Mouse (Mus musculus) yolk sac, embryonic 10.5 days (tissue): ENCODE results near the gene Rhbdf1.

Experiments
- DNase-seq: peaks from one replicate; pipeline ENCODE4 v3.0.0-alpha.2; 2017; ENCODE audit warnings: low spot score

The Rhbdf1 gene

DNA sequence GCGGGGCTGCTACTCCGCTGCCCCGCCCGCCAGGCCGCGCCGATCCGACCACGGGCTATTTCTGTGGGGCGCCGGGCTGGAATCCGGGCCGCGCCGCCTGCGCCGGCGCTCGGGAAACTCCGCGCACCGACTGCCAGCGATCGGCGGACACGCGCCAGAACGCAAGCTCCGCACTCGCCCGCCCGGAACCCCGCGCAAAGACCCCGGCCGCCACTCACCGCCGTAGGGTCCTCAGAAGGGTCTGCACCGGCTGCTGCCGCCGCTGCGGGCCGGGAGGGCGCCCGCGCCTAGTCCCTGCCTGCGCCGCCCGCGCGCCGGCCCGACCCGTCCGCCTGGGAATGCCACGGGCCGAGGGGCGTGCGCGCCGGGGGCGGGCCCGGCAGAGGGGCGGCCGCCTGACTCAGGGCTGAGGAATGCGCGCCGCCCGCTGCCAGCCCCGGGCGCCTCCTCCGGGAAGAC, at the start of gene Rhbdf1:
Rhbdf1 (minus strand) TSS at position 350 of the 459 bp plus-strand sequence.
- DNase-seq, result peak; percentile 57

DNA sequence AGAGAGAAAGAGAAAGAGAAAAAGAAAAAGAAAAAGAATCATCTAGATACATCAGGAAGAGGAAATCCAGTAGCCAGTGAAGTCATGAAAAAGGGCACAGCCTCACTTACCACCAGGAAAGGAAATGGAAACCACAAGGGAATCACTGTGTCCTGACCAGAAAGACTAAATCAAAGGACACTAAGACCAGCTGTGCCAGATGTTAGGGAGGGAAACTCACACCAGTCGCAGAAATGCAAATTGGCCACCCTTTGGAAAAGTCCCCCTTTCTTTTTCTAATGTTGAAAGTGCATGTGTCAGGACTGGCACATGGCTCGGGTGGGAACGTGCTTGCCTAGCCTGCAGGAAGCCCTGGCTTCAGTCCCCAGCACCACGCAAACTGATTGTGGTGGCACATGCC, 49.1 kb upstream of the Rhbdf1 start:
- no peak for DNase-seq

GRCm38 (mm10) chr11:32268952-32269351, 46.9 kb upstream of the Rhbdf1 start:
- no peak for DNase-seq

DNA sequence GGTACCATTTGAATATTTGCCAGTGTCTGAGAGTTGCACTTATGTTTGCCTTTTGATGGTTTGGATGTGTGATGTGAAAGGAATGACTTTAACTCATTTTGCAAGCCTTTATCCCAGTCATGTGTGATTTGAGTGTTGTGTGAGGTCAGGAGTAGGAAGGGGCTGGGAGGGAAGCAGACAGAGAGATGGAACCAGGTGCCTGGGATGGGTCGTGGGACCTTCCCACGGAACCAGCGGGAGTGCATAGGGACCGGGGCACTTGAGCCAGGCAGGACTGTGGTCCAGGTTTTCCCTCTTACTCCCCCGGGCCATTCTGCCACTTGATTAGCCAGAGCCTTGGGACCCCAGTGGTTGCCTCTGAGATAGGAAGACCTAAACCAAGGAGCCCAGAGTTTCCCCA, 45.9 kb upstream of the Rhbdf1 start:
- no peak for DNase-seq

- DNase-seq, result peak; percentile 93
These were observed 45.2 kb upstream of the Rhbdf1 start, which contains the start of gene Nprl3 for GRCm38 (mm10) chr11:32267188-32267884. Gene Nprl3, minus strand, starts transcription at chr11:32267707.

GRCm38 (mm10) chr11:32266776-32267175, 44.7 kb upstream of the Rhbdf1 start:
- no peak for DNase-seq

DNA sequence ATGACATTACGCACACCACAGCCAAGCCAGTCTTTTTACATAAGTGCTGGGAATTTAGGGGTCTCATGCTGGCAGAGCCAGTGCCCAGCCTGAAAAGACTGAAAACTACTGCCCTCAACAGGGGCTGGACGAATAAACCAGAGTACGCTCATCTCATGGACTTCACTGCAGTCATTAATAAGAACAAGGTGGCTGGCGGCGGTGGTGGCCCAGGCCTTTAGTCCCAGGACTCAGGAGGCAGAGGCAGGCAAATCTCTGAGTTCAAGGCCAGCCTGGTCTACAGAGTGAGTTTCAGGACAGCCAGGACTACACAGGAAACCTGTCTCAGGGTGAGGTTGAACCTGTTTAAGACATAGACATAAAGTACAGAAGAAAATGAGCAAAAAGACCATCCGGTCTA, 44.1 kb upstream of the Rhbdf1 start:
- no peak for DNase-seq

DNA sequence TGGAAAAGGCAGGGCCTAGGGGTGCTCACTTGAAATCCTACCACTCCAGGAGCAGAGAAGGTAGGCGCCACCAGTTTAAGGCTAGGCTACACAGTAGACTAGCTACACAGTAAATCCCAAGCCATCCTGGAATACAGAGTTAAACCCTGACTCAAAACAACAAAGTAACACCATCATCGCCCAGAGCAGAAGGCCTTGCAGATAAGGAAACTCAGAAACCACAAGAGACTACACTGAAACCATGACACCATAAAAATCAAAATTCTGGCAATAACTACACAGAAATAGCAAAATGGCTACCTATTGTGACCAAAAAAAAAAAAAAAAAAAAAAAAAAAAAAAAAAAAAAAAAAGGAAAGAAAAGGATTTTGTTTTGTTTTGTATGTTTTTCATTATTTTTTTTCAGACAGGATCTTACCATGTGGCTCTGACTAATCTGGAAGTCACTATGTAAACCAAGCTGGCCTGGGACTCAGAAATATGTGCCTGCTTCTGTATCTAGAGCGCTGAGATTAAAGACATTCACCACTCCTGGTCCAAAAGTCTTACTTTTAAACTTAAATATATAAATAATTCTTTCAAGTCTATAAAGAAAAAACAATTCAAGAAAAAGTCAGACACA, 43.1 kb upstream of the Rhbdf1 start:
- no peak for DNase-seq

DNA sequence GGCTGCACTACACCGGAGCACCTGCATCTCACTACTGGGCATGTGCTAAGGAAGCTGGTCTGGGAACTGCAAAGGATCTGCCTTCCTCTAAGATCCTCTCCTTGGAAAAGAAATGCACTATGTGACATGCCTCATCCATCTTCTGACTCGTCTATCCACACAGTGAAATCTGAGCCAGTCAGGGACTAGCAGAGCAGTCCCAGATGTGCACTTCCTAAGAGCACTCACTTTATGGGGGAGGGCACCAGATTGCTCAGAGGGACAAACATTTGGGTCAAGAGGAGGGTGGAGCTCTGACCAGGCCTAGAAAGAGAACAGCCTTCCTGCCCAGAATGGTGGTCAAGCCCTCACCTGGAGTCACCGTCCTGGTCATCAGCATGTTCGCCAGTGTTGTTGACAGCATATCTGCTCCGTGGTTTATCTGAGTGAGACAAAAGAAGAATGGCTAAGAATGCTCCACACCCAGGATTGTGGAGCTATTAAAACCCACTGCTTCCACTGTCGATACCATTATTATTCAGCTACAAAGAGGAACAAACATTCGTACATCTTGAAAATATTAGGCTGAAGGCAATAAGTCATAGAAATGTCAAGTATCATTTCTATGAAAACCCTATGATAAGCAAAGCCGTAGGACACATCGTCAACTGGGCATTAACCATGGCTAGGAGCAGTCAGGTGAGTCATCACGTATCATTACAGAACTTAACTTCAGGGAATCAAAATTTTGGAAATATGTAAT, 40.7 kb upstream of the Rhbdf1 start:
- DNase-seq, result no peak

GRCm38 (mm10) chr11:32256566-32256965, 34.5 kb upstream of the Rhbdf1 start:
- no peak for DNase-seq

GRCm38 (mm10) chr11:32256146-32256545, 34.0 kb upstream of the Rhbdf1 start:
- DNase-seq, result no peak

DNA sequence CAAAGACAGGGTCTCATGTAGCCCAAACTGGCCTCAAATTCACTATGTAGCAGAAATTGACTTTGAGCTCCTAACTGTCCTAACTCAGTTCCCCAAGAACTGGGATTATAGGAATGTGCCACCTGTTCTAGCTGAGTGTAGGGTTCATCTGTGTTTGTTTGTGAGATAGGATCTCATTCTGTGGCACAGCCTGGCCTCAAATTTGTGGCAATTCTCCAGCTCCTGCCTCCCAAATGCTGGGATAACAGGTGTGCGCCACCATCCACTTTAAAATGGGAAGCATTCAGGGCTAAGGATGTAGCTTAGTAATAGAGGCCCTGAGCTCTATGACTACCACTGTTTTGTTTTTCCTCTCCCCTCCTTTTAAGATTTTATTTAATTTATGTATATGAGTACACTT, 31.0 kb upstream of the Rhbdf1 start:
- no peak for DNase-seq

DNA sequence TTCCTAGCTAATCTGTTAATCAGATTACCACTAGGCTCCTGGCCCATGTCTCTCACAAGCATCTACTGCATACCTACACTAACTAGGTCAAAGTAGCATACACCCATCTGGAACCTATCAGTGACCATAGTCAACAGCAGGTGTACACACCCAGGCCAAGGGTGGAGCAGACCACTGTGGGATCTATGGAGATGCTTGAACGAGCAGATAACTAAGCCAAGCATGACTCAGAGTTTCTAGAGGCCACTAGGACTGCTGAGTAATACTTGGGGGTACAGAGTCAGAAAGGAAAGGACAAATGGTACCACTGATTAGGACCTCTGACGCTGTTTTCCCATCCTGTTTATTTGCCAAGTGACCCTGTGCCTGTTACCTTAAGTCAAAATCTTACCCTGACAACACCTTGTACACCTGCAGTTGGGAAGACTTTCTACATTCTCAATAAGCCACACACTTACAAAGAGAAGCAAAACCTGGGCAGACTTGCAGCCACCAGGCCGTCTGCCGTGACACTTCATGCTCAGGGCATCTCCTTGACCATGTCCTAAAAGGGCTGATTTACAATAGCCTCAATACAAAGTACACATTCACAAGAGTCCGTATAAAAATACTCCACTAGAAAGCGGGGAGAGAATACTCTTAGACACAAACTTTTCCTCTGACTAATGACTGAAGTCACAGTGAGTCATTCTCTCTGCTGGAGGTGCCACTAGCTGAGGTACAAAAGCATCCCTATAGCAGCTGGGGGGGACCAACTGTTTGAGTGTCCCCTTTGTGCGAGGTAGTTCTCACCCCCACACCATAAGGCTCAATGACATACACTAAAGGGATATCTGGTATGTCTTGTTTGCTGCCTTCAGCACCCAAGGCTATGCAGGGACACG, 29.0 kb upstream of the Rhbdf1 start:
- DNase-seq, result no peak

- no peak for DNase-seq
These were observed 26.2 kb upstream of the Rhbdf1 start for GRCm38 (mm10) chr11:32248350-32248749.

- DNase-seq, result no peak
These were observed 25.0 kb upstream of the Rhbdf1 start for GRCm38 (mm10) chr11:32247068-32247467.

DNA sequence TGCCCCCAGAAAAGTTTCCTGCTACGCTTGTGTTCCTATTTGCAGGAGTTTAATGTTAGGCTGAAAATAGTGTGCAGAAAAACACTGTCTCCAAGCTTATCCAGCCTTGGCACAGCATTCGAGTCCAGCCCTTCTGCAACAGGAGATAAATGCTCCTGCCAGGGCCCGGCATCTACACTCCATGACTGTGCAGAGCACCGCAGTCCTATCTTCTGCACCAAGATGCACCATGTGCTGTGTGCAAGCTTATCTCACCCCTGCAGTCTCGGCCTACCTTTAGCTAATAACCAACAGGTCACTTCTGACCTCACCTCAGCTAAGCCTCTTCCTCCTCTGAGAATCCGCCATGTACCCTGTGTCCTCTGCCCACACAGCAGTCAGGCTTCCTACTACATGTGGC, 23.5 kb upstream of the Rhbdf1 start:
- DNase-seq, result no peak

- no peak for DNase-seq
These were observed 22.5 kb upstream of the Rhbdf1 start for GRCm38 (mm10) chr11:32244617-32245016.

- DNase-seq, result no peak
These were observed 22.0 kb upstream of the Rhbdf1 start for GRCm38 (mm10) chr11:32244064-32244463.

DNA sequence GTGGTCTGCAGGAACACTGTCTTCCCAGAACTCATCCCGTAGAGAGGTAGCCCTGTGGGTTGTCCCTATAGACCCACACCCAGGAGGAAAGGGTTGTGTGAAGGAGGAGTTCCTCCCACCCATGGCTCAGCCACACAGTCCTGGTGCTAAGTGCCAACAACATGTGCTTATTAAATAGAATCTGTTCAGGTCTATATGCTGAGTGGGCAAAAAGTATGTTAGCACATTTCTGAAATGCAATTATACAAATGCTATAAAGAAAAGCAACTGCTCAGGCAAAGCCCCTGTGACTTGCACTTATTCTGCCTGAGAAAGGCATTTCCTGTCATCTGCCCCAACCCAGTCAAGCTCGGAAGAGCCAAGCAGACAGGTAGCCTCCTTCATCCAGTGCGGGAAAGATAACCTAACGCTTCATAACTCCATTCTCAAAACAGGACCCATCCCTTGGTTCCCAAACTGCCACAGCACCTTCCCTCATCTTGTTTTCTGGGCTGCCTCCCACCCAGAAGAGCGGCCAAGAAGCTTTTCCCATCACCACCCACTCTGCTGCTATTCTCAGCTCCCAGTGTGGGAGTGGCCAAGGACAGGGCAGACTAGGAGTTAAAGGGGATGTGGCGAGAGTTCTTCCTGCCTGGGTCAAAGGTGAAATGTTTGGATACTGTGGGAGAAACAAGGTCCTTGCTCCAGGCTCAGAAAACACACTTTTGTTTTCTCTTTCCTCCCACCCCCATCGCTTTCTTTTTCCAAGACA, 21.3 kb upstream of the Rhbdf1 start:
- no peak for DNase-seq

GRCm38 (mm10) chr11:32242209-32242608, 20.1 kb upstream of the Rhbdf1 start:
- no peak for DNase-seq

- DNase-seq, result no peak
These were observed 19.3 kb upstream of the Rhbdf1 start for GRCm38 (mm10) chr11:32241391-32241790.
